Mouse (Mus musculus) erythroblast, embryonic 14.5 days (primary cell): ENCODE results near the gene Kcnq2.

ENCODE experiments used
- GATA1 ChIP-seq: IDR thresholded peaks from 2 replicates; pipeline ENCODE4 v1.6.1; 2012; ENCODE audit warnings: low read length, inconsistent platforms, mixed read lengths
- TAL1 ChIP-seq: IDR thresholded peaks from 3 replicates; pipeline ENCODE4 v1.6.1; 2012; ENCODE audit warnings: low read length, inconsistent platforms, mixed read lengths

- TF ChIP-seq GATA1 (no peak), TAL1 (no peak)
Measured at GRCm38 (mm10) chr2:181071706-181072402, 63.2 kb downstream of the Kcnq2 start.
